Mouse (Mus musculus): Measurements from ENCODE around the gene Mcrip1.
"Not testable (repeated sequence)": the region's sequence is repeated elsewhere in the genome, so short reads cannot be mapped to it uniquely, and the experiment has no call there.

Mcrip1 gene

DNA sequence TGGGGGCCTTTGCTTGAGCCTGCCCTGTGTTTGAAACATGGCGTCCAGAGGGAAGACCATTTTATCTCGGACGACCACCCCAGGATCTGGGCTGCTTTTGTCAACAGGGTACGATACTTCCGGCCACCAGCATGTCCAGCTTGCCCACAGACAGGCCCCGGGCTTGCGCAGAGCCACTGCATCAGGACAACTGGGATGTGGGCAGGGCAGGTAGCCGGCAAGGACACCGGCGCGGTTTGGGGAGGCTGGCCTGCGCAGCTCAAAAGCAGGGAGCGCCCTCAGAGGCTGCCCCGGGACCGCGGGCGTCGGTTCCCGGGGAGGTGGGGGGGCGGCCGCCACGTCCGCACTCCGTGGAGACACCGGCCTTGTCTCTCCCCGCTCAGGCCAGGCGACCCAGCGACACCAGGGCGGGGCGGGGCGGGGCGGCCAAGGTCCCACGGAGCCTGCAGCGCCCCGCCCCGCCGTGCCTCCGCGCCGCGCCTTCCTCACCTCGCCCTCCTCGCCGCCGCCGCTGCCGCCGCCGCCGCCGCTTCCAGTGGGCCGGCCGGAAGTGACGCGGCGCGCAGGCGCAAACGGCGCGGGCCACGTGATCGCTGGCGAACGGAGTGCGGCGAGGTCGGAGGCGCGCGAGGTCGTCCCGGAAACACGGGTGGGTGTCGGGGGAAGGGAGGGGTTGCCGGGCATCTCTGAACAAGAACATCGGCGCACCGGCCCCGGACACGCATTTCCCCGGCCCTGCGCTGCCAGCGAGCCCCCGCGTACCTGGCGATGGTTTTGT, at the start of gene Mcrip1:
Mcrip1 (minus strand) TSS at position 560 of the 778 bp plus-strand sequence.
- peak; percentile 88 for DNase-seq (ENCODE audit: extremely low read depth, insufficient read length, low spot score)

GRCm38 (mm10) chr11:120598990-120599549, 49.5 kb upstream of the Mcrip1 start:
- DNase-seq (ENCODE audit: extremely low read depth, insufficient read length, low spot score): no peak

DNA sequence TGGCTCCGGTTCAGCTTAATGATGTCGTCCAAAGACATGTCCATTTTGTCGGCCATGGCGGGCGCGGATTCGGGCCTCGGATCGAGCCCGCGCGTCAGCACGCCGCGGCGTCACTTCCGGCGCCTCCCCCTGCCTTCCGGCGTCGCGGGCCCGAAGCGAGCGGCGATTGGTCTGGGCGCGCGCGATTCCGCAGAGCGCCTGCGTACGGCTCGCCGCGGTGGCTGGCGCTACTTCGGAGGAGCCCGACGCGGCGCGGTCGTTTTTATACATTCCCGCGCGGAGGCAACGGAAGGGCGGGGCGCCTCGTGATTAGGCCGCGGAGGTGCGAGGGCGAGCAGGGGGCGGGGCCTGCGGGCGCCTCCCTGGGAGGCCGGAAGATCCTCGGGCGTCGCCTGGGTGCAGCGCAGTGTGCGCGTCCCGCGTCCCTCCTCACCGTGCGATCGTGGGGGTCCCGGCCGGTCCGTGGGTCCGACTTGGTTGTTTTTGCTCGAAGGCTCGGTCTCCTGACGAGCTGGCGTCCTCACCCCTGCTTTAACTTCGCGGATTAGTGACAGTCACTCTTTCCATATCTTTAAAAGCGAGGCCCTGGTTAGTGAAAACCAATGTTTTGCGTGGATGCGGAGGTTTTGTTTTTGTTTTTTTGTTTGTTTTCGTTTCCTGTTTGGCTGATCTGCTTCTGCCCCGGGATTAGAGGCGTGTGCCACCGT, 48.9 kb upstream of the Mcrip1 start, which contains the start of the genes Alyref and Anapc11:
Alyref (minus strand) TSS at position 83 of the 707 bp plus-strand sequence.
Anapc11 (plus strand) TSS at position 139 of the 707 bp plus-strand sequence.
- DNase-seq (ENCODE audit: extremely low read depth, insufficient read length, low spot score): peak; percentile 98

- peak; percentile 64 for DNase-seq (ENCODE audit: extremely low read depth, insufficient read length, low spot score)
Observed at GRCm38 (mm10) chr11:120597240-120598235, 48.0 kb upstream of the Mcrip1 start.

DNA sequence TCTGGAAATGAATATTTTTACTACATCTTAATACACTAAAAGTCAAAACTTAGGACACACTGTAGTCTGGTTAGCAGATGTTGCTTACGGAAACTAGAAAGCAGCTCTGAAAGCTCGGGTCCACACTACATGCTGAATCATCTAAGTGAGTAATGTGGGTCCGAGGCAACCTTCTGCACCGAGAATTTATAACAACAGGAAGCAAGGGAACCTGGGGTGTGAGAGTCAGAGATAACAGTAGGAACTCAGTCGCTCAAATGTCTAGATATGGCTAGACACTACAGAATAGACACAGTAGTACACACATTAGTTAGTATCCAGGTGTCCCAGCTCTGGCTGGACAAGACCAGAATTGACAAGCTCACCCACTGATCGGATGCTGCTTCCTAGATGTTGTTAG, 39.0 kb upstream of the Mcrip1 start:
- DNase-seq (ENCODE audit: extremely low read depth, insufficient read length, low spot score): no peak

GRCm38 (mm10) chr11:120583937-120584336, 34.4 kb upstream of the Mcrip1 start:
- no peak for DNase-seq (ENCODE audit: extremely low read depth, insufficient read length, low spot score)

GRCm38 (mm10) chr11:120582982-120583293, 33.4 kb upstream of the Mcrip1 start:
- DNase-seq (ENCODE audit: extremely low read depth, insufficient read length, low spot score): not testable (repeated sequence)

DNA sequence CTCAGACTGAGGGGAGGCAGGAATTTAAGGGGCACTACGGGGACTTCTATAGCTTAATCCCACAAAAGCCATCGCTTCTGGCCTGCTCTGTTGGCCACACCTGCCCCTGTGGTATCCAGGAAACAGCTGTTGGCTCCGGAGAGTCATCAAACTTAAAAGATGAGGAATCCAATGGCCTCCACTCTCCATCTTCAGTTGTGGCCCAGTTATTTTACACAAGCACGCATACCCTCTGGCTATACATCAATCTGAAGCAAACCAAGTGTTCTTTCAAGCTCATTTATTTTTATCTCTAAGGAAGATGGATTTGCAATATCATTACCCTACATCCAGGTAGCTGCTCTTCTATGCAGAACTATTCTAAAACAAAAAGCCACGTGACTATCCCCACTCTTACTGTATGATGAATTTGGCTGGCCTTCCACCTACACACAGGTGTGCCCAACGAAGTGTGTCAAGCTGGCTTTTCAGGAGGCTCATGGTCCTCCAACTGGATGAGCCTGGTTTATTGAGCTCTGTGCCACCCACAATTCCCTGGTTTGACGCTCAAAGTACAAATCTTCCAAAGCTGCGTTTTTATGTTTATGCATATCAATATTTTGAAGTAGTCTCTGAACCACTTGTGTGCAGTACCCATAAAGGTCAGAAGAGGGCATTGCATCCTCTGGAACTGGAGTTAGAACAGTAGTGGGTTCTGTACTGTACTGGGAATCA, 32.9 kb upstream of the Mcrip1 start:
- no peak for DNase-seq (ENCODE audit: extremely low read depth, insufficient read length, low spot score)

GRCm38 (mm10) chr11:120581490-120582267, 32.2 kb upstream of the Mcrip1 start, which contains the start of gene Arhgdia:
Gene Arhgdia, minus strand, starts transcription at chr11:120581624.
- DNase-seq (ENCODE audit: extremely low read depth, insufficient read length, low spot score): peak; percentile 90

DNA sequence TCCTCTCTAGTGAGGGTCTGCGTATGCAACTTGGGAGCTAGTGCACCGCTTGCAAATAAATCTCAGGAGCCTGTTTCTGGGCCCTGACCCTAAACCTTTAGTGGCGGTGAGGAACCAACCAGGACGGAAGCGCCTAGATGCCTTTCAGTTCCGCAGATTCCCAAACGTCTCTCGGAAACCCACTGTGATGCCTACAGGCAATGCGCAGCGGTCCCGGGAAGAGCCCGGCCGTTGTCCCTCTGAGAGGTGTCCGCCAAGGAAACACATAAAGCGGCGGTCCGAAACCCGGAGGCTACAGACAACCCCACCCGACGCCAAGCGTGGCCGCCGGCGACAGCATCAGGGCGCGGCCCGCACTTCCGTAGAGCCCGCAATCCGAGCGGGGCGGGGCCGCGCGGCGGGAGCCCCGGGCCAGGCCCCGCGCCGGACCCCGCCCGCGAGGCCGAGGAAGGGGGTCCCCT, 31.4 kb upstream of the Mcrip1 start:
- DNase-seq (ENCODE audit: extremely low read depth, insufficient read length, low spot score): peak; percentile 66

- DNase-seq (ENCODE audit: extremely low read depth, insufficient read length, low spot score): no peak
Observed at GRCm38 (mm10) chr11:120580190-120580589, 30.7 kb upstream of the Mcrip1 start.

- no peak for DNase-seq (ENCODE audit: extremely low read depth, insufficient read length, low spot score)
Observed at GRCm38 (mm10) chr11:120579316-120580107, 30.0 kb upstream of the Mcrip1 start.

- no peak for DNase-seq (ENCODE audit: extremely low read depth, insufficient read length, low spot score)
Observed at GRCm38 (mm10) chr11:120578694-120579243, 29.2 kb upstream of the Mcrip1 start.

DNA sequence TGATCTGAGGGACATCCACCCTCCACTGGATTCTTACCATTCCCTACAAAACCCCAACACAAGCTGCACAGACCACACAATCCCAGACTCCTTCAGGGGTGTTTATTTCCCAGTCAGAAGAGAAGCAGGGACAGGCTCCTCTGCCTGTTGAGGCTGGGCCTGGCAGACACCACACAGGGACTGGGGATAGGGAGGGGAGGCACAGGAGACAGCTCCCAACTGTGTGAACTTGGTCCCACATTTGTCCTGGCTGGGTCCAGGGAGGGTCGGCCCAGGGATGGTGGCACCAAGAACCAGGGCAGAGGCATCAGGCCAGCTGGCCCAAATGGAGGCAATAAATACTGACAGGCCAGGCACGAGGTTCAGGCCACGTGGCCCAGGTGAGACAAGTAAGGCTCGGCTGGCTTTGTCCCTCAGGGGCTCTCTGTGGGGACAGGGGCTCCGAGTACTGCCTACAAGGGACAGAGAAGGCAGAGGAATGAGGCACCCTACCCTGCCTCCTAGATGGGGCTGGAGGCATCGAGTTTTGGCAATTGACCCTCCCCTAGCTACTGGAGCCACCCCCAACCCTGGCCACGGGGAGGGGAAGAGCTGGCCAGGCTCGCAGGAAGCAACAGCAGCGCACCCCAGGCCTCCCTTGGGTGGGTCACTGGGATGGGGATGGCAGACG, 28.6 kb upstream of the Mcrip1 start:
- DNase-seq (ENCODE audit: extremely low read depth, insufficient read length, low spot score): no peak

GRCm38 (mm10) chr11:120577211-120578023, 27.9 kb upstream of the Mcrip1 start:
- DNase-seq (ENCODE audit: extremely low read depth, insufficient read length, low spot score): no peak

DNA sequence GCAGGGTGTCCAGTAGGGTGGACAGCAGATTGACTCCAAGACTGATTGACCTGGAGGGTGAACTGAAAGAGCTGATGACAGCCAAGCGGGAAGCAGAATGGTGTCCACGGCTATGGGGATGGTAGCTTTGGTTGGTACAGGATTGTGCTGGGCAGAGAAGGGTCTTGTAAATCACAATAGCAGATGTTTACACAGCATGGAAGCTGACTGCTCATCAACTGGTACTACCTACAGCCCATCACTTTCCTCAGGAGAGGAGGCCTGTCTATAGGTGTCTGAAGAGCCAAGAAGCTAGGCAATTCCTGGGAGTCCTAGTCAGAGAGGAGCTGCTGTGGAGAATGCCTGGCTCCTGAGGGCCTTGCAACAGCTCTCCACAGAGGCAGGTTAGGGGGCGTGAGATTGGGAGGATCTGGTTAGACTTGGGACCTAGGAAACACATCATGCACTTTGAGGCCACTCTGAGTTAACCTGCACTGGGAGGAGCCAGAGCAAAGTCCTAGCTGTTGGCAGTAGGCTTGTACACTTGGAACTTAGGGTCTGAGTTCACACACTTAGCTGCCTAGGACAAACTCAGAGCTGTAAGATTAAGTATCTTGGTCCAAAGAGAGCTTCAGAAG, 26.9 kb upstream of the Mcrip1 start:
- DNase-seq (ENCODE audit: extremely low read depth, insufficient read length, low spot score): no peak
